Mouse (Mus musculus): ENCODE data around the gene Dact3. TPM values are rescaled to one million over a fixed set of nuclear protein-coding genes. Genes with fewer than 3 reads are reported as not detected.
A peak's percentile ranks its signal among the peaks of the same experiment; 100 is the strongest.

The Dact3 gene
- total RNA-seq, 1 experiment from 2014 or later, result 2.6 TPM

DNA sequence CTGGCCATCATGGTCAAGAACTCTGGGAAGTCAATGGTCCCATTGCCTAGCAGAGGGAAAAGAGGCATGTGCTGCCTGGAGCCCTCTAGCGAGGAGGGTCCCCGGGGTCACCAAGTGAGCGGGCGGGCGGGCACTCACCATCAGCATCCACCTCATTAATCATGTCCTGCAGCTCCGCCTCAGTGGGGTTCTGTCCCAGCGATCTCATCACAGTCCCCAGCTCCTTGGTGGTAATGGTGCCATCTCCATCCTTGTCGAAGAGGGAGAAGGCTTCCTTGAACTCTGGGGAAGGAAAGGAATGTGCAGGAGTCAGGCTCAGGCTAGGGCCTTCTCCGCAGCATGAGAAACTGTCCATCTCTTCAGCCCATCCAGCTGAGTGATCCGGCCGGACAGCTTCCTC lies 42.3 kb downstream of the Dact3 start:
- DNase-seq, result no peak

DNA sequence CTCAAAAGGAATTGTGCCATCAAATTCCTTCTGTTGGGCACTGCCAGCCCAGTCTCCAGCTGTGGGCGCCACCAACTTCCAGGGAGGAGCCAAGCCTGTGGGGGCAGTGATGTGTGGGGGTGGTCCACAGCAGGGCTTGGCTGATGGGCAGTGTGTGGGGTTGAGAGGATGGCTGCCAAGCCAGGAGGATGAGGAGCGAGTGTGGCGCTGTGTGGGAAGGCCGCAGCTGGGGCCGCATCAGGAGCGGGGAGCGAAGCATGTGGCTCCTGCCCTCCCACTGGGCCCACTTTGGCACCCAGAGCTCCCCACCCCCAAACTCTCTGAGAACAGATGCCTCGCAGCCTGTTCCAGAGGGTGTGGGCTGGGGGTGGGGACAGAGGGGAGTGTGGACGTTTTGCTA lies 42.9 kb downstream of the Dact3 start:
- peak; percentile 23 for DNase-seq

DNA sequence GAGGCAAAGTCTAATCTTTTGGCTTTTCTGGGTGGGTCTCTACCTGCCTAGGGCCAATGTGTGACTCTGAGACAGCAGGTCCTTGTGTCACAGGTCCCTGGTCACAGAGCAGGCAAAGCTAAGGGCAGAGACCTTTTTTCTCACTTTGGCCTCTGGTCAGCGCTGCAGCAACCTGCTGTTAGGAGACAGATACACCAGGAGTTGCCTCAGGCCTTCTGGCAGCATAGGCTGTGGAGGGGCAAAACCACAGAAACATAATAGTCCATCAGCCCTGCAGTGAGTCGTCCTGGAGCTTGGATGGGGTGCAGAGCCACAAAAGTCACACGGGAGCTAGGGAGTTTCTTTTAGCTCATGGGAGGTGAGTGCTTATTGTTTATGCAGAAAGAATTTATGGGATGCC lies 43.6 kb downstream of the Dact3 start:
- no peak for DNase-seq

DNA sequence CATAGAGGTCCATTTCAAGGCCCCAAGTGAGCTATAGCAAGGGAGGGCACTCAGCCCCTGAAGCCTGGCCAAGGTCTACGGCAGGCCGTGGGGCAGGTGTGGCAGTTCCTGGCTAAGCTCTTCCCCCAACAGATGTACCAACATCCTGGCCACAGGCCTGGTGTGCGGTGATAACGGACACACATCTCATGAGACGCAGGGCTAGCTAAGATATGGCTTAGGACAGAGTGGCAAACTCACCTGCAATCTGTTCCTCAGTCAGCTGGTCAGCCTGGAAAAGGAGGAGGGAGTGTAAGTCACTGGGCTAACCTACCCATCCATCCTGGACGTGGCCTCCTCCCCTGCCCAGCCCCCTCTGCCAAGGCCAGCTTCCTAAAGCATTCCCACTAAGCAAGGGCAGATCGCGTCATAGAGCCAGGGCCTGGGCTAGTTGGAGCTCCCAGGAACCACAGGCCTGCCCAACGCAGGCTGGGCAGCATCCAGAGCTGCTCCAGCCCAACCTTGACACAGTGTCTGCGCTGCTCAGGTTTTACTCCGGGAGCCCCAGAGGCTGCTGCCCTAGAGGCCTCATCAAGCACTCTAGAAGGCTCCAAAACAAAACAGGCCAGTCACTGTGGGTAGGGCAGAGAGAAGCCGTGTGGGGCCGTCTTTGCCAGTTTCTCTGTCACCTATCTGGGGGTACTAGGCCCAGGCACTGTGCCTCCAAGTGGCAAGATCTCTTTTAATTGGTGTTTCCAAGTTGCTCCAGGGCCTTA lies 44.5 kb downstream of the Dact3 start:
- peak; percentile 79 for DNase-seq

DNA sequence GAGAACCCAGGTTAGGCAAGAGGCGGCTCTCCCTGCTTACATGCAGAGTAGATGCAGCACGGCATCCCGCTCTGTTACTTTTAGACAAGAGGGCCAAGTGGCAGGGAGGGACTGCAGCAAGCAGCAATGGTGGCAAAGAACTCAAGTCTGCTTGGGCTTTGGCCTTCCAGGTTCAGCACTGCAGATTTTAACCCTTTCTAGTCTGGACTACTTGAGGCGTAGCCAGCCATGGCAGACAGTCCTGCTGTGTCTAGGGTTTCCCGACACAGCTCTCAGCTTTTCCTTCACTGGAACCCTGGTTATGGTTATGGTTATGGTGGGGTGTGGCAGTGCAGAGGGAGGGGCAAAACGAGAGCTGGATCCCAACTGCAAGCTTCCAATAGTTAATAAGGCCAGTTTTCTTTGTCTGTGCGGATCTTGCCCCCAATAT lies 45.0 kb downstream of the Dact3 start:
- DNase-seq, result no peak

DNA sequence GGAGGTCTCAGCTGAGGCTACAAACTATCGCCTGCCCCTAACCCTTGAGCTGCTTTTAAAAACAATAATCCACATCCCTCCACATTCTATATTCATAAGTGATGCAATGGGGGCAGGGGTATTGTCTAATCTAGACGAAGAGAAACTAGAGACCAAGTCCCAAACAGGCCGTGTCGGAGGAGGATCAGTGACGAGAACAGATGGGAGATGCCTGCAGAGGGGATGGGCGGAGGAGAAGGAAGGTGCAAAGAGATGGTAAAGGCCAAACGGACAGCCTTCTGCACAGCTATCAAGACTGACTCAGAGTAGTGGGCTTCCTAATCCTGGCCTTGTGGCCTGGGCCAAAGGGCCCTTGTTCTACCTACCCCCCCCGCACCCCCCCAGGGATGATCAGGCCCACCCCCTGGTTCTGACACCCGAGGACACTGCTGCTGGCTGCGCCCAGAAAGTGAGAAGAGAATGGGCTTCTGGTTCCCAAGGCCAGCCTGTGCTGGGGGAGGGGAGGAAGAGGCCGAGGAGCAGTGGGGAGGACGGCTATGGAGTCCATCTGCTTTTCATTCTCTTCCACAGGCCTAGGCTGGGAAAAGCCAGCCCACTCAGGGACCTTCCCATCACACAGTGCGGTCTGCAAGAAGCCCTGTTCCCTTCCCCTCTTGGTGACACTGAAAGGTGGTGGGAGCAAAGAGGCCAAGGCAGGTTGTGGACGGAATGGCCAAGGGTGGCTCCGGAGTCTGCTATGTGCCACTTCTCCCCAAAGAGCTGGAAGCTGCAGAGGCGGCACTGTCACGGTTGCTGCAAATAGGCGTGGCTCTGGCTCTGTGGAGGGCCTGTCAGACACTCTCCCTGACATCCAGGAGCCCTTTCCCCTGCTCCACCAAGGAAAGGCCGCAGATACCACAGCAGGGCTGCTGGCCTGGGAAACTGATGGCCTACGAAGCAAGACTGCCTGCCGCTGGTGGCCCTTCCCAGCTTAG lies 46.0 kb downstream of the Dact3 start:
- peak; percentile 60 for DNase-seq

DNA sequence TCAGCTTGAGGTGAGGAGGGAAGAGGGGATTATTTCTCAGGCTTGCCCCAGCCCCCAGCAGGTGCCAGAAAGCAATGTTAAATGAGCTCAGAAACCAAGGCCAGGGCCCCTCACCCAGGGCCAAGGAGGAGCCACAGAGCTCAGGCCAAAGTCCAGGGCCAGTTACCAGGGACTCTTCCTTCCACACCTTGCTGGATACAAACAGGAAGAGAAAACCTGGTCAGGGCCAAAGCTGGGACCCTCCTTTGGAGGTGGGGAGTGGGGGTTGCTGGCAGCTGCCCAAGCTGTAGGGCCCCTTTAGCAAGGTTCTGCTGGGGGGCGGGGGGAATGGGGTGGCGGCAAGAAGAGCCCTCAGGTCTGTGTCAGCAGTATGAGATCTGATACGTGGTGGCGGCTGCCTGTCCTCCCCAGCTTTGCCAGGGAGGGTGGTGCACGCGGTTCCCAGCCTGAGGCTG lies 46.8 kb downstream of the Dact3 start:
- no peak for DNase-seq

DNA sequence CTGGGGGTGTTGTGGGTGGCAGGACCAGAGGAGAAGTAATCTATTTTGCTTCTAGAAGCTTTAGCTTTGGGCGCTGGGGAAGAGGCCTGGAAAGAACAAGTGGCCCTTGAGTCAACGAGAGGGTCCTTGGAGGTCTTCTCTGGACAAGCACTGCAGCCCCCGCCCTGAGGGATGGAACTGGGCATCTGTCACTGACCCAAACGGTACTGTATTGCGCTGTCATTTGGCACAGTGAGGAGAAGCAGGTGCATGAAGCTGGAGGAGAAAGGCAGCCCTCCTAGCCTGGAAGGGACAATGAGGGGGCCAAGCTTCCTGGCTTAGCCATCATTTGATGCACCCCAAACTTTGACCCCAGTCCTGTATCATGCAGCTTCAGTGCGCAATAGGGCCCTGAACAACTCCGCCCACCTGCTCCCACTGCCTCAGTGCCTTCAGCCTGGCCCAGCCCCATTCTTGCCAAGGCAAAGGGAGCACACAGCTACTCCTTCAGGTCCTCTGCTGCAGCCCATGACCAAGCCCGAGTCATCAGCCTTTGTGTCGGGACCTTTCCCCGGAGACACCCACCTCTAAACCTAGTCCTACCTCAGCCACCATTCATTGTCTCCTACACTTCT lies 47.4 kb downstream of the Dact3 start:
- DNase-seq, result peak; percentile 51

DNA sequence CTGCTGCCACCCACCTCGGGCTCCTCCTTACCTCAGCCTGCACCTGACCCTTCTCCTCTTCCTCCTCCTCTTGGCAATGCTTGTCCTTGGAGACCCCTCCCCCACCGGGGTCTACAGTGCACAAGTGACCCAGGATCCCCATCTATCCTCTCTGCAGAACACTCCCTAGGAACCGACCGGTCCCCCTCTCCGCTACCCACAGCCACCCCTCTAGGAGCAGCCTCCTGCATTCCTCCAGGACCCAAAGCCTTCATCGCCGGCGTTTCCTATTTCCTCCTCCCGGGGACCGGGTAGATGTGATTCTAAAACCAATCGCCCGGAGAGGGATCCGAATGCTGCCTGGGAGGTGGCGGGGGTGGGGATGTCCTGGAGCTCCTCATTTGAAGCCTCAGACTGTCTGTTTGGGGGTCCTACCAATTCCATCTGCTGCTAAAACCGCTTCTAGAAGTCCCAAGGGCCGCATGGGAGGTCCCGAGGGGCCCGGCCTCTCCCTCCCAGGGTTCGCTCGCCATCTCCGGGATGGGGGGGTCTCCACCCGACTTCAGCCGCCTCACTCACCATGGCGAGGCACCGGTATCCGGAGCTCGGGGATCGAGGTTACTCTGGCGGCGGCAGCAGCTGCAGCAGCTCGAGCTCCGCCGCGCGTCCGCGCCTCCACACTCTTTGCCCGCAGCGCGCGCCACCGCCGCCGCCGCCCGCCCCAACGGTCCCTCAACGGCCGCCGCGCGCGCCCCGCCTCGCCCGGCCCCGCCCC lies 48.3 kb downstream of the Dact3 start:
- DNase-seq, result peak; percentile 53

DNA sequence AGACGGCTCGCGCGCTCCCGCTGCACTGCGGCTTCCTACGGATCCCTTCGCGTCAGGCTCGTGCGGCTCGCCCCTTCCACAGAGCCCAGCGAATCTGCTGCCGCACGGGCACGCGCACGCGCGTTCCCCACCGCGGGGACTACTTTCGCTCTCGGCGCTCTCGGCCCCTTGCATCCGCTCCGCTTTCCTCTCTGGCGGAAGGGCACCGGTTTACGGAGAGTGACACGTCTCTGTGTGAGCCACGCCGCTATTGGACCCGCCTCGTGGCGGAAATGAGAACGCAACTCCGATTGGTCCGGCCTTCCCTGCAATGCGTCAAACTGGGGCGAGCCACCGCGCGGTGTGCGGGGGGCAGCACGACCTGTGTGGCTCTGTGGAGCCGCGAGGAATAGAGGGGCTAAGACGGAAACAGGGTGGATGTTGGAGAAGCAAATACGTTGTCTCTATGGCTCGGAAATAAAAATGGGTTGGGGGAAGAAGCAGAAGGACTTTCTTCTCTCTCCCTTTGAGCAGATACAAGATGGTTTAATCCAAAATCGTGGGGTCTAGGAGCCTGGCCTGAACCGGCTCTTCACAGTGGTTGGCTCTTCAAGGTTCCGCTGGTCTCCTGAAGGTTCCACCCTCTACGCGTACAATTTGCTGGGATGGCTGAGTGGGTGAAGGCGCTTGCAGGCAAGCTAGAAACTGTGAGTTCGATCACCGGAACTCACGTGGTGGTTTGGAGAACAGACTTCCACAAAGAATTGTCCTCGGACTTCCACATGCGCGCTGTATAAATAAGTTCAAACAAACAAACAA lies 49.1 kb downstream of the Dact3 start, which contains the start of gene Calm3:
Calm3 (minus strand) TSS at position 78 of the 798 bp plus-strand sequence.
- peak; percentile 100 for DNase-seq

DNA sequence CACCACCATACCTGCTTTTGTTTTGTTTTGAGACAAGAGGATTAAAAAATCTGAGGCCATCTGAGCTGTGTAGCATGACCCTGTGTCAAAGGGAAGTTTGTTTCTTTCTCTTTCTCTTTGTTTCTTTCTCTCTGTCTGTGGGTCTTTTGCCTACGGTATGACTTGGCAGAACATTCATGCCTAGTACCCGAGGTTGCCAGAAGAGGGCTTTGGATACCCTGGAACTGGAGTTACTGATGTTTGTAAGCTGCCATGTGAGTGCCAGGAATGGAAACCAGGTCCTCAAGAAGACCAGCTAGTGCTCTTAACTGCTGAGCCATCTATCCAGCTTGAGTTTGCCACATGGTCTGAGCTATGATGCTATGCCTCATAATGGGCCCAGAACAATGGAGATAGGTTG lies 53.2 kb downstream of the Dact3 start:
- DNase-seq, result no peak

DNA sequence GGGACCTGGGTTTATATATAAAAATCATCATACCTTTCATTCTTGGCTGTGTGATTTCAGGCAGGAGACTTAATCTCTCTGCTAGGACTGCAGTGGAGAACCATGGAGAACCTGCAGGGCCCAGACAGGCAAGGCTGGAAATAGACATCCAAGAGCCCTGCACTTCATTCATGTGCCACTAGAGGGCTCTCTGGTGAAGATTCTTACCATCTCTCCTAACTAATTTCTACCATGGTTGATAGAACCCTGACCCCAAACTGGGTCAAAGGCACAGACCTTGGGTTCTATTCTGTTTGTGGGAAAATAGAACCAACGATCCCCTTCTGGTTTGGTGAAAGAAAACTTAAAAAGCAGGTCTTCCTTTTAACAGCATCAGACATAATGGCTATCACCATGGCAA lies 55.7 kb downstream of the Dact3 start:
- peak; percentile 70 for DNase-seq

DNA sequence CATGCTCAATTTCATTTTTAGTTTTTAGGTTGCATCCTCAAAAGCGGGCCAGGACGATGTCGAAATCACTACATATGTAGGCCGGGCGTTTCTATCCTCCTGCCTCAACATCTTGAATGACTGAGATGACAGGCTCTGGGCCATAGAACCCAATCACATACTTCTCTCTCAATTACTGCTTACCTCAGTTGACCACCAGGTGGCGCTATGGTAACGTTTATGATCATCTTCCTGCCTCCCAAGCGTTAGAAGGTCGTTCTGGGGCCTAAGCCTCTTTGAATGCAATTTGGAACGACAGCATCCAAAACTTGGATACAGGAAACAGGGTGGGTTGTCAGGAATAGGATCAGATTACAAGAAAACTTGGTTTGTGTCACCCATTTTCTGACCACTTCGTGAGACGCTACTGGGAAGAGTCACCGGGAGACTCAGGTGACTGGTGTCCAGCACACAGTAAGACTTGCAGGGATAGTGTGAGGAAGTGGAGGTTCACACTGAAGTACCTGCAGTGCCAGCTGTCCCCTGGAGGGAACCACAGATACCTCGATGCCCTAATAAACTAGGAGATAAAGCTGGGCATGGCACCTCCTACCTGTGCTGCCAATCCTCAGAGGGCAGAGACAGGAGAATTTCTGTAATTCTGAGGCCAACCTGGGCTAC lies 57.0 kb downstream of the Dact3 start:
- DNase-seq, result peak; percentile 88

DNA sequence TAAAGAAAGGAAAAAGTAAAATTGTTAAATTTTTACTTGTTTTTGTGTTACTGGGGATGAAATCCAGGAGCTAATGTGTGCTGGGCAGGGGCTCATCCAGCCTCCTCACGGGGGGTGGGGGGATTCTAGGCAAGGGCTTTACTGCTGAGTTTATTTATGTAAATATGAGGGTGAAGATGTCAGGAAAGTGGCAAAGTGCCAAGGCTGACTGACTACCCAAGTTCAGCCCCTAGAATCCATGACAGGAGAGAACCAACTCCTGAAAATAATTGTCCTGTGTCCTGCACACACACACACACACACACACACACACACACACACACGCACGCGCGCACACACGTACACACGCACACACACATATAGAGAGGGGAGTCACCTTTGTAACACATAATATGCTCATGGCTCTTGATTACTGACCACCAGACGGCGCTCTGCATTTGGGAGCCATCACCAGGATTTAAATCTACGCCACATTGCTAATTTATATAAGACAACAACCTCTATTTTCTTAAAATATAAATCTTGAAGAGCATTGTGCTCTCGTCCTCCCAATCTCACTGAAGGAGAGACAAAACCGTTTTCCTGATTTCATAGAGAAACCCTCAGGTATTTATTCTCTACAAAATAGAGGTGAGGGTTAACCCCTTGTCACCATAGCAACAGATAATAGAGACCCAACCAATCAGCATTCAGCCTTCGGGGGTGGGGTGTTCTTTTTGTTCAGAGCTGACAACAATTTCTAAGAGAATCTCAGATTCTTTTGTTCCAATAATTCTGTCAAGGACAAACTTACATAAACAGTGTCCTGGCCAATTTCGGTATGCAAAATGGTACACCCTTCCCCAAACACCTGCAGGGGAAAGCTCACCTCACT lies 57.8 kb downstream of the Dact3 start:
- peak; percentile 73 for DNase-seq

Other genes with a start within 250 kb of the Dact3 start
- gene Ceacam15, start 199.6 kb upstream of the Dact3 start, total RNA-seq (2021), result not detected in 2 replicates
- gene Ceacam9, start 153.4 kb upstream of the Dact3 start, total RNA-seq (2021), result not detected in 2 replicates
- 130 and 147 TPM in 2 replicates for gene Ap2s1, start 136.9 kb upstream of the Dact3 start, total RNA-seq (2021)
- gene Slc1a5, start 94.0 kb upstream of the Dact3 start, total RNA-seq (2021), result 120 and 160 TPM in 2 replicates
- 71.1 and 71.7 TPM in 2 replicates for gene Strn4, start 59.4 kb upstream of the Dact3 start, total RNA-seq (2021)
- 23.8 and 25.1 TPM in 2 replicates for gene Fkrp, start 58.6 kb upstream of the Dact3 start, total RNA-seq (2021)
- gene Prkd2, start 32.4 kb upstream of the Dact3 start, total RNA-seq (2021), result 25.0 and 35.4 TPM in 2 replicates
- 0.59 and 0.60 TPM in 2 replicates for gene Gng8, start 16.5 kb downstream of the Dact3 start, total RNA-seq (2021)
- gene Ptgir, start 31.2 kb downstream of the Dact3 start, total RNA-seq (2021), result 1.2 and 2.6 TPM in 2 replicates
- gene Calm3, start 48.8 kb downstream of the Dact3 start, total RNA-seq (2021), result 222 and 231 TPM in 2 replicates
- 24.6 and 27.2 TPM in 2 replicates for gene Pnmal2, start 69.4 kb downstream of the Dact3 start, total RNA-seq (2021)
- gene Pnmal1, start 84.4 kb downstream of the Dact3 start, total RNA-seq (2021), result 4.6 and 5.6 TPM in 2 replicates
- 1.3 and 1.6 TPM in 2 replicates for gene Gm42372, start 107.8 kb downstream of the Dact3 start, total RNA-seq (2021)
- 18.4 and 20.9 TPM in 2 replicates for gene Ccdc8, start 117.4 kb downstream of the Dact3 start, total RNA-seq (2021)
- 90.9 and 93.2 TPM in 2 replicates for gene Ppp5c, start 152.6 kb downstream of the Dact3 start, total RNA-seq (2021)
- 5.3 and 7.8 TPM in 2 replicates for gene Hif3a, start 187.1 kb downstream of the Dact3 start, total RNA-seq (2021)
- 0.23 and 0.33 TPM in 2 replicates for gene Psg16, start 198.7 kb downstream of the Dact3 start, total RNA-seq (2021)

Measured in adrenal gland, postnatal 14 days (tissue).